Mouse (Mus musculus) megakaryocyte, adult 5-6 weeks (primary cell): ENCODE data around the gene Tigar. TPM values are rescaled to one million over a fixed set of nuclear protein-coding genes. Genes with fewer than 3 reads are reported as not detected.

Source experiments
- ATAC-seq: 2 replicates; pipeline ENCODE4 v1.8.0; 2016; ENCODE audit warnings: mild to moderate bottlenecking, inconsistent platforms; ENCODE audit not compliant: poor library complexity, severe bottlenecking
- total RNA-seq, 2 experiments: library from RNA; stranded (forward) in 1 of 2; stranded (reverse) in 1 of 2; fragments of 153-499, 151-499 nt in 1 of 2; fragments of 221-1000, 200-1000 nt in 1 of 2; gene quantifications; 2 replicates each; pipeline versions ENCODE4 v1.2.3 to v1.2.4; 2015 to 2017

The Tigar gene
- total RNA-seq (2015) (4.0 and 4.7 TPM in 2 replicates), total RNA-seq (2017) (4.7 and 5.0 TPM in 2 replicates)

DNA sequence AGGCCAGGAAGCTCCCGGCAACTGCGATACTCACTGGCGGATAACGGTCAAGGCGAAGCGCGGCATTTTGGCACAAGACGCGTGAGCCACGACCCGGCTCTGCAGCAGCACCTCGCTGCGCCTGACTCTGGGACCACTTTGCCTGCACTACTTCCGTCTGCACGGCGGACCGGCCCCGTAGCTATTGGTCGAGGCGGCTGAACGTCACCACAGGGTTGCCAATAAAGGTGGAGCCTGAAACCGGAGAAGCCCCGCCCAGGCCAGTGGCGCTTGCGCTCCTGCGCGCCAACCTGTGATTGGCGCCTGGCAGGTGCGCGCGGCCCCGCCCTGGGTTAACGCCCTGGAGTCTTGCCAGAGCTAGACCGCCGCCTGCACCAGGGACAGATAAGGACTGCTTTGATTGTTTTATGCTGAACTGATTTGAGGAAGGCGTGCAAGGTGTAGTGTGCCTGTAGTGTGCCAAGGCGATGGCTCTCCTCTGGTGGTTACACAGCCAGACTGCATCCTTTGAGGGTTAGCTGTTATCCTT is at the start of gene Tigar:
TSS of gene Tigar (minus strand) at position 156 of the 529 bp plus-strand sequence.
- ATAC-seq: peak; percentile 97

DNA sequence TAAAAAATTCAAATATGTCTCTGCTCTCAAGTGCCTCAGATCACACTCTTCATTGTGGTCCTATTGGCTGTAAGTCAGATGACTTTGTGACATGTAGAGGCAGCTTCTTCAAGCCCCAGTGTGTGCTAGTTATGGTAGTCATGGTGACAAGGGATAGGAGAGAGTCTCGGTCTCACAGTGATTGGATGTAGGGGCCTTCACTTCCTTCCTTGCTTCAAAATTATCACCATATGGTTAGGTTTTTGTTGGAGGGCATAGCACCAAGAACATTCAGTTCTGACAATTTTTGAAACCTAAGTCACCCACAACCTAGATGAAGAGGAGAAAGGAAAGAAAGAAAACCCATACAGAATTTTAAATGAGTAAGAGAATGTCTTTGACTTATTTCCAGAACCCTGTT is 48.0 kb upstream of the Tigar start:
- no peak for ATAC-seq

DNA sequence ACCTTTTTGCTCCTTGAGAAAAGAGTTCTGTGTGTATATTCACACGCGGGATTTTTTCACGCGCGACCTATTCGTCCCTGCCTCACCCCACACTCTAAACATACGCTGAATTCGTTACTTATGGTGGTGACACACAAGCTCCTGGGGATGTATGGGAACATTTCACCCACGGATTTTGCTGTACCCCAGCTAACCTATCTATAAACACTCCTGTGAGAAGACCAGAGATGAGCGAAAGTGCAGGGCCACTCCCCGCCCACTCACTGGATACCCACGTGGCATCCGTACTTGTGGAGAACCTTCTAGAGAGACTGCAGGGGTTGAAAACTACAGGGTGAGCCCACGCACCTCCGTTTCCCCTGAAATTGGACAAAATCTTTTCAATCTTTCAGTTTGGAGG is 46.1 kb upstream of the Tigar start:
- ATAC-seq: no peak

DNA sequence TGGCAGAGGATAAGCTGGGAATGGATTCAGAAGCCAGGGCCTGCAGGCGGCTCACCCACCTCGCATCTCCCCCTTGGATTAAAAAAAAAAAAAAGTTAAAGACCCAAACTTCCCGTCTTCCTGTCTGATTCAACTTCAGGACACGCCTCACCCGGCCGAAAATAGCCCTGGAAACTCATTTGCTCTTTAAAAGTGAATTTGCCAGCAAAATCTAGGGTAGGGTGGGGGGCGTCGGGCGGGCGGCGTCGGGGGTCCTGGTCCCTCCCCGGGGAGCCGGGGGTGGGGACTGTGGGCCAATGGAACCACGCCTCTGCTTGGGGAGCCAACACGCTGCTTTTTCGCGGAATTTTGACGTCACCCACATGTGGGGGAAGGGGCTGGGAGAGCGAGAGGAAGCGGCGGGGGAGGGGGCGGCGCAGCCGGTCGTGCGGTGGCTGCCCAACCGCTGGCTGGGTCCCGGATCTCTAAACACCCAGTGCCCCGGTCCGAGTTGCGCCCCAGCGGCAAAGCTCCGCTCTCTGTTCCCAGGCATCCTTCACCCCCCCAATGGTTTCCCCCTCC is 45.4 kb upstream of the Tigar start:
- no peak for ATAC-seq

GRCm38 (mm10) chr6:127153972-127154707 is 44.8 kb upstream of the Tigar start:
- no peak for ATAC-seq

- ATAC-seq: no peak
Measured at GRCm38 (mm10) chr6:127153296-127153800, 44.0 kb upstream of the Tigar start.

DNA sequence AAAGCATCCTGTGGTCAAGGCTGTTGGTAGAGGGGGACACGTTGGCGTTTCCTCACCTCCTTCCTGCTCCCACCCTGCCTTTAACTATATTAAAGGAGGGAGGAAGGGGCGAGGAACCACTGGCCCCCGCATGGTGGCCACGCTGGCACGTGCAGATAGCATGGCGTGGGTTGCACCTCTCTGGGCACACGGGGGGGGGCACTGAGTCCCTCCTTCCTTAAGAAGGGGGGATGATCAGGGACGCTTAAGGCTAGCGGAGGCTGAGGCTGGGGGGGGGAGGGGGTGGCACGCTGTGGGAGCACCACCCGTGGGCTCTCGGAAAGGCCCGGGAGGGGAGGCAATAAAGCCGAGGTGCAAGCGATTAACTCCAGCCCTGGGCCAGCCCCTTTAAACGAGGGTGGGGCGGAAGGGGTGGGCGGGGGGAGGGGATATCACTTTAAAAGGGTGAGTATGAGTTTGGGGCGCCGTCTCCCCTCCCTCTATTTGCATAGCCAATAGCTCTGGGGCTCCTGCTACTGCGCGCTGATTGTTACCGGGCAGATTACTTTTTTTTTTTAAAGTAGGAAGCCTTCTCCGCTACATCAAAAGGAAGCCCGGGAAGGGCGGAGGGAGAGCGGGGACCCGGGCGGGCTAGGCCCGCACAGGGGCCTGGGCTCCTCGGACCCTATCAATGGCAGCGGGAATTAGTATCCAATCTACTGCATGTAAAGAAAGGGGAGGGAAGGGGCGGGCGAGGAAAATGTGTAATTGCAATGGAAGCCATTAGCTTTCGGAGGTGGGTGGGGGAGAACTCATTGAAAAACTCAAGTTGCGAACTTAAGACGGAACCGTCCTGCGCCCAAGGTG is 43.0 kb upstream of the Tigar start, which contains the start of gene Ccnd2:
TSS of gene Ccnd2 (minus strand) at position 88 of the 846 bp plus-strand sequence.
- 0 out of 2 replicates have a peak, but pooled peaks have one; percentile 2 for ATAC-seq

DNA sequence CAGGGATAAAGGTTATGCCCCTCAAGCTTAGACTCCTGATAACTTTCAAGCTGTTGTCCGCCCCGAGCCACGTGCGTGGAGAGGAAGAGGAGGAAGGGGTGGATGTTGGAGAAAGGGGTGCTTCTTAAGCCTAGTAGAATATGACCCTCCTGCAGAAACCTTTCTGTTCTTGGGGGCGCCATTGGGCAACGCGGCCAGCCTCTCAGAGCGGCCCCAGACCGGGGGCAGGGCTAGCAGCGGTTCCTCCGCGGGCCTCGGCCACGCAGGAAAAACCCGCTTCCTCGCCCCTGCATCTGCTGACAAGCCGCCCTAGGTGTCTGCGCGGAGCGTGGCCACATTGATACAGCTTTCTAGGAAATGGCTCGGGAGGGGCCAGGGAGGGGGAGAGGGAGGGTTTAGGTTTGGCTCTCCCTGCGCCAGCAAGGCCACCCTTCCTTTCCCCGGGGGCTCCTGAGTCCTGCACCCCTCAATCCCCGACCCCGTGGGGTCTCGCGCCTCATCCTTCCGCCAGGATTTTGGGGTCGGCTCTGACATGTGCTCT is 42.3 kb upstream of the Tigar start:
- peak; percentile 20 for ATAC-seq

GRCm38 (mm10) chr6:127150663-127151564 is 41.6 kb upstream of the Tigar start:
- ATAC-seq: peak; percentile 49

- no peak for ATAC-seq
Measured at GRCm38 (mm10) chr6:127149944-127150662, 40.7 kb upstream of the Tigar start.

GRCm38 (mm10) chr6:127149303-127149943 is 40.1 kb upstream of the Tigar start:
- no peak for ATAC-seq

GRCm38 (mm10) chr6:127148526-127149302 is 39.4 kb upstream of the Tigar start:
- ATAC-seq: no peak

DNA sequence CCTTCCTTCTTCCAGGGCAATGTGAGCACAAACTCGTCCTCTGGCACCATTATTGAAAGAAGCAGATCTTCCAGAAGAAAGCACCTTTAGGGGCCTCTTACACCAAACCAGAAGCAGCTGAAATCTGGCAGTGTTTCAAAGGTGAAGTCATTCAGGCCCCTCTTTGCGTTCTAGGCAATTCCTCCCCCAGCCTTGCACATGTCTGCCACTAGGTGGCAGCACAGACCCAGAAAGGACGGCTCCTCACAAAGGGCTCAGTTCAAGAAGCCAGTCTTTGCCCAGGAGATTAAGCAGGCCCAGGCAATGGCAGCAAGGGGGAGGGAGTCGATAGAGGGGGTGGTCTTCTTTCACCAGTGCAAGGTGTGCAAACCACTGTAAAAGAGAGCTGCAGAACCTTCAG is 38.3 kb upstream of the Tigar start:
- peak; percentile 56 for ATAC-seq

DNA sequence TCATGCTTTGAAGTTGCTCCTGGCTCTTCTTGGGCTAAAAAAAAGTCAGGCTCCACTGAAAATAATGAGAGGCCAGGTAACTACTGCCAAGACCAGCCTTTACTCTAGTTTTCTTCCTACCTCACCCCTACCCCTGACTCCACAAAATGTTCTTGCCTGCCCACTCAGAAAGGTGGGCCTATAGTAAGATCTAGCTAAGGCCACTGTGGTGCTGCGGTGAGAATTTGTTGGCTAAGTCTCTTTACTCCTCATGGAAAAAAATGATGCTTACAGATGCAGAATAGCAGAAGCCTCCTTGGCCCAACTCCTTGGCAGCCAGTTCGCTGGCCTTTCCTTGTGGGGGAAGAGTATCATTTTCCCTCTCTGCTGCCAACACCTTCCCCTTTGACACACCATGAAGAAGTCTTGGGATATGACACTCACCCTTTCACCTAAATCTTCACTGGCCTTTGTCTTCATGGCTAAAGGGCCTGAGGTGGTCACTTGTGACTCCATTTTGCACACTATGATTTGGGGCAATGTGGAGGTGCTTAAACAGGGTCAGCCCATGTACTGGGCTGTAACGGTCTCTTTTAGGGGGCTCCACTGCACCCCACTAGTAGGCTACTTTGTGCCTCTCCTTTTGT is 37.1 kb upstream of the Tigar start:
- no peak for ATAC-seq

GRCm38 (mm10) chr6:127145464-127146190 is 36.3 kb upstream of the Tigar start:
- ATAC-seq: peak; percentile 10; the same call in 1 of the 2 replicates

GRCm38 (mm10) chr6:127143576-127144288 is 34.4 kb upstream of the Tigar start:
- ATAC-seq: no peak
